Mouse (Mus musculus) naive thymus-derived CD4-positive, alpha-beta T cell, adult 2 months (primary cell): Measurements from ENCODE around the gene Aco1.

ENCODE experiments used
- DNase-seq: peaks from one replicate; pipeline ENCODE4 v3.0.0-alpha.2; 2011; ENCODE audit warnings: low read depth

Aco1 gene

GRCm38 (mm10) chr4:40217910-40218309 lies 75.0 kb downstream of the Aco1 start:
- peak; percentile 34 for DNase-seq

- DNase-seq: peak; percentile 65
Observed at GRCm38 (mm10) chr4:40218382-40218781, 75.5 kb downstream of the Aco1 start.

- no peak for DNase-seq
Observed at GRCm38 (mm10) chr4:40220437-40220836, 77.6 kb downstream of the Aco1 start.

- no peak for DNase-seq
Observed at GRCm38 (mm10) chr4:40221004-40221760, 78.3 kb downstream of the Aco1 start.

- no peak for DNase-seq
Observed at GRCm38 (mm10) chr4:40221876-40222585, 79.2 kb downstream of the Aco1 start.

- no peak for DNase-seq
Observed at GRCm38 (mm10) chr4:40226095-40226494, 83.2 kb downstream of the Aco1 start.

- DNase-seq: no peak
Observed at GRCm38 (mm10) chr4:40227131-40227530, 84.2 kb downstream of the Aco1 start.

GRCm38 (mm10) chr4:40227886-40228285 lies 85.0 kb downstream of the Aco1 start:
- no peak for DNase-seq

GRCm38 (mm10) chr4:40229723-40230122 lies 86.8 kb downstream of the Aco1 start:
- no peak for DNase-seq

GRCm38 (mm10) chr4:40233062-40233664 lies 90.3 kb downstream of the Aco1 start:
- DNase-seq: no peak

GRCm38 (mm10) chr4:40234256-40234655 lies 91.4 kb downstream of the Aco1 start:
- DNase-seq: no peak

GRCm38 (mm10) chr4:40236829-40237228 lies 93.9 kb downstream of the Aco1 start:
- DNase-seq: peak; percentile 42

GRCm38 (mm10) chr4:40238483-40239408 lies 95.9 kb downstream of the Aco1 start:
- peak; percentile 82 for DNase-seq

GRCm38 (mm10) chr4:40239409-40240271 lies 96.8 kb downstream of the Aco1 start, which contains the start of gene Ddx58:
Gene Ddx58 (minus strand): TSS chr4:40239828.
- peak; percentile 81 for DNase-seq

- DNase-seq: peak; percentile 50
Observed at GRCm38 (mm10) chr4:40240272-40240744, 97.4 kb downstream of the Aco1 start.

GRCm38 (mm10) chr4:40241928-40242327 lies 99.0 kb downstream of the Aco1 start:
- DNase-seq: no peak

- no peak for DNase-seq
Observed at GRCm38 (mm10) chr4:40243006-40243405, 100.1 kb downstream of the Aco1 start.

GRCm38 (mm10) chr4:40244035-40244434 lies 101.2 kb downstream of the Aco1 start:
- DNase-seq: peak; percentile 34
